Mouse (Mus musculus) heart, postnatal 10 days (tissue): Measurements from ENCODE around the gene Fyn. TPM values are rescaled to one million over a fixed set of nuclear protein-coding genes. Genes with fewer than 3 reads are reported as not detected.
A peak's percentile ranks its signal among the peaks of the same experiment; 100 is the strongest.

ENCODE experiments used
- DNase-seq, 2 experiments: peaks; one replicate each; pipeline ENCODE4 v3.0.0; 2021
- intact Hi-C: fragments of 180-260 bp; cut with DNase I; formaldehyde crosslinking; loops from one replicate; pipeline ENCODE4 v1.15.1; 2025
- total RNA-seq, 2 experiments: library from RNA; stranded (reverse); gene quantifications; 2 replicates each; pipeline ENCODE4 v1.2.3; 2021

Fyn gene
- total RNA-seq, 2 experiments from 2014 or later = 52.2 to 55.5 TPM

GRCm38 (mm10) chr10:39550791-39551190, 182.1 kb downstream of the Fyn start:
- DNase-seq = no peak
- intact Hi-C loops = no loop called here

- intact Hi-C loops = no loop called here
- no peak for DNase-seq
Observed at GRCm38 (mm10) chr10:39551637-39552185, 183.1 kb downstream of the Fyn start.

- intact Hi-C loops = no loop called here
- no peak for DNase-seq
Observed at GRCm38 (mm10) chr10:39552351-39552814, 183.7 kb downstream of the Fyn start.

- intact Hi-C loops = no loop called here
- no peak for DNase-seq
Observed at GRCm38 (mm10) chr10:39552903-39553302, 184.2 kb downstream of the Fyn start.

- DNase-seq = no peak
- intact Hi-C loops = loop anchor here (5.0 kb wide), 2 partner anchors 57 to 177 kb away; partner anchors contain the start of genes Rev3l and Traf3ip2
Observed at GRCm38 (mm10) chr10:39555289-39555715, 186.6 kb downstream of the Fyn start.

- DNase-seq = no peak
- intact Hi-C loops = loop anchor here (5.0 kb wide), 2 partner anchors 57 to 177 kb away; partner anchors contain the start of genes Rev3l and Traf3ip2
Observed at GRCm38 (mm10) chr10:39555740-39556139, 187.1 kb downstream of the Fyn start.

- no peak for DNase-seq
- intact Hi-C loops = loop anchor here (5.0 kb wide), 2 partner anchors 55 to 175 kb away; partner anchors contain the start of genes Rev3l and Traf3ip2
Observed at GRCm38 (mm10) chr10:39557360-39557759, 188.7 kb downstream of the Fyn start.

- peak in 1 of 2 experiments; percentile 36 for DNase-seq
- intact Hi-C loops = loop anchor here (5.0 kb wide), 2 partner anchors 54 to 174 kb away; partner anchors contain the start of genes Rev3l and Traf3ip2
Observed at GRCm38 (mm10) chr10:39557851-39558250, 189.2 kb downstream of the Fyn start.

GRCm38 (mm10) chr10:39558492-39559005, 189.9 kb downstream of the Fyn start:
- no peak for DNase-seq
- intact Hi-C loops = loop anchor here (5.0 kb wide), 2 partner anchors 54 to 174 kb away; partner anchors contain the start of genes Rev3l and Traf3ip2

GRCm38 (mm10) chr10:39559321-39559720, 190.7 kb downstream of the Fyn start:
- intact Hi-C loops = loop anchor here (5.0 kb wide), 2 partner anchors 53 to 173 kb away; partner anchors contain the start of genes Rev3l and Traf3ip2
- DNase-seq = peak in 1 of 2 experiments; percentile 43

- DNase-seq = no peak
- intact Hi-C loops = no loop called here
Observed at GRCm38 (mm10) chr10:39562383-39562782, 193.7 kb downstream of the Fyn start.

GRCm38 (mm10) chr10:39563552-39564223, 195.0 kb downstream of the Fyn start:
- no peak for DNase-seq
- intact Hi-C loops = no loop called here

GRCm38 (mm10) chr10:39566901-39567300, 198.2 kb downstream of the Fyn start:
- intact Hi-C loops = no loop called here
- DNase-seq = no peak

- DNase-seq = peak in 1 of 2 experiments; percentile 39
- intact Hi-C loops = no loop called here
Observed at GRCm38 (mm10) chr10:39568991-39569390, 200.3 kb downstream of the Fyn start.

GRCm38 (mm10) chr10:39571011-39571410, 202.4 kb downstream of the Fyn start:
- DNase-seq = no peak
- intact Hi-C loops = no loop called here

GRCm38 (mm10) chr10:39572050-39572671, 203.5 kb downstream of the Fyn start:
- intact Hi-C loops = no loop called here
- DNase-seq = no peak

- DNase-seq = peak; percentile 35
- intact Hi-C loops = no loop called here
Observed at GRCm38 (mm10) chr10:39572672-39573051, 204.0 kb downstream of the Fyn start.

- intact Hi-C loops = no loop called here
Observed at GRCm38 (mm10) chr10:39576466-39576865, 207.8 kb downstream of the Fyn start.

GRCm38 (mm10) chr10:39580477-39580876, 211.8 kb downstream of the Fyn start:
- intact Hi-C loops = no loop called here

More at GRCm38 (mm10) chr10:39576466-39576865, 207.8 kb downstream of the Fyn start:
- no peak for DNase-seq

GRCm38 (mm10) chr10:39582385-39582784, 213.7 kb downstream of the Fyn start:
- DNase-seq = no peak
- intact Hi-C loops = no loop called here

More at GRCm38 (mm10) chr10:39580477-39580876, 211.8 kb downstream of the Fyn start:
- DNase-seq = no peak

- intact Hi-C loops = no loop called here
Observed at GRCm38 (mm10) chr10:39583718-39584117, 215.1 kb downstream of the Fyn start.

More at GRCm38 (mm10) chr10:39583718-39584117, 215.1 kb downstream of the Fyn start:
- no peak for DNase-seq
